Mouse (Mus musculus): Measurements from ENCODE around the gene Dhcr7. TPM values are rescaled to one million over a fixed set of nuclear protein-coding genes. Genes with fewer than 3 reads are reported as not detected.

Dhcr7 gene
- polyA plus RNA-seq (2015; fragmentation: Nextera tagmentation; extraction: Ambion mirVana): 71.7 and 83.4 TPM in 2 replicates

- under 1% methylated on average over 40 of the region's 40 CpGs for WGBS
- H3K4me1 ChIP-seq (ENCODE audit: control insufficient read depth, insufficient read depth, low read length): peaks cover 11% of the 10 kb centered on the region
- H3K4me3 ChIP-seq (ENCODE audit: low read depth, low read length): peak within 1 kb of the TSS; percentile 62
- peak; percentile 97 for ATAC-seq
- peak within 1 kb of the TSS; percentile 59 for H3K4me2 ChIP-seq (ENCODE audit: low read length)
- no peaks in the 10 kb centered on the region for H3K27me3 ChIP-seq (ENCODE audit: control insufficient read depth, insufficient read depth, low read depth, low read length)
- peaks cover 2% of the 10 kb centered on the region; the same call in 1 of the 2 replicates for H3K36me3 ChIP-seq (ENCODE audit: control insufficient read depth, insufficient read depth, low read length)
- peak within 1 kb of the TSS; percentile 63 for H3K9ac ChIP-seq (ENCODE audit: low read depth, low read length)
- H3K27ac ChIP-seq (ENCODE audit: low read length): peak within 1 kb of the TSS; percentile 84
- H3K9me3 ChIP-seq (replicated peaks; ENCODE audit: control insufficient read depth, low read length, poor library complexity, severe bottlenecking): no peaks in the 10 kb centered on the region
Observed at GRCm38 (mm10) chr7:143822375-143823265, at the start of gene Dhcr7, which contains the start of gene Nadsyn1. Gene Dhcr7, plus strand, starts transcription at chr7:143823145. Gene Nadsyn1, minus strand, starts transcription at chr7:143822849.

DNA sequence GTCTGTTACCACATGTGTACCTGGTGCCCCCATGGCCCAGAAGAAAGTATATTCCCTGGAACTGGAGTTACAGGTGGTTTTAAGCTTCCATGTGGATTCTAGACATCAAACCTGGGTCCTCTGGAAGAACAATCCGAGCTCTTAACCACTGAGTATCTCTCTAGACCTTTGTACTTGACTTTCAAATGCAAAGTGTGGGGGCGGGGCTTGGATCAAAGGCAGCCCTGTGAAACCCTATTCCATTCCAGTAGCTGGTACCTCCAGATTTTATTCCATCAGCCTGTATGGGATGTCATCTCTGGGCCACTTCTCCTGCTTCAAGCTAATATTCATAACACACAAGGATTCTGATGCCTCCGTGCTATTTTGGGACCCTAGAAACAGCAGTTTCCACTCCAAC is 46.8 kb upstream of the Dhcr7 start:
- H3K27me3 ChIP-seq (ENCODE audit: control insufficient read depth, insufficient read depth, low read depth, low read length): no peaks in the 10 kb centered on the region
- no peak overlapping the region for H3K4me2 ChIP-seq (ENCODE audit: low read length)
- no peak overlapping the region for H3K27ac ChIP-seq (ENCODE audit: low read length)
- H3K4me3 ChIP-seq (ENCODE audit: low read depth, low read length): no peak overlapping the region
- 0 out of 2 replicates have a peak, but pooled peaks cover 6% of the 10 kb centered on the region for H3K36me3 ChIP-seq (ENCODE audit: control insufficient read depth, insufficient read depth, low read length)
- H3K9me3 ChIP-seq (replicated peaks; ENCODE audit: control insufficient read depth, low read length, poor library complexity, severe bottlenecking): no peaks in the 10 kb centered on the region
- H3K4me1 ChIP-seq (ENCODE audit: control insufficient read depth, insufficient read depth, low read length): no peaks in the 10 kb centered on the region
- no peak overlapping the region for H3K9ac ChIP-seq (ENCODE audit: low read depth, low read length)
- no peak for ATAC-seq
- 34% methylated on average over 3 of the region's 3 CpGs for WGBS

GRCm38 (mm10) chr7:143777375-143777774 is 45.6 kb upstream of the Dhcr7 start:
- H3K9me3 ChIP-seq (replicated peaks; ENCODE audit: control insufficient read depth, low read length, poor library complexity, severe bottlenecking): no peaks in the 10 kb centered on the region
- no peak overlapping the region for H3K4me2 ChIP-seq (ENCODE audit: low read length)
- H3K4me1 ChIP-seq (ENCODE audit: control insufficient read depth, insufficient read depth, low read length): no peaks in the 10 kb centered on the region
- no peak overlapping the region for H3K9ac ChIP-seq (ENCODE audit: low read depth, low read length)
- H3K4me3 ChIP-seq (ENCODE audit: low read depth, low read length): no peak overlapping the region
- H3K36me3 ChIP-seq (ENCODE audit: control insufficient read depth, insufficient read depth, low read length): 0 out of 2 replicates have a peak, but pooled peaks cover 8% of the 10 kb centered on the region
- WGBS: 60% methylated on average over 2 of the region's 2 CpGs
- no peaks in the 10 kb centered on the region for H3K27me3 ChIP-seq (ENCODE audit: control insufficient read depth, insufficient read depth, low read depth, low read length)
- ATAC-seq: no peak
- H3K27ac ChIP-seq (ENCODE audit: low read length): no peak overlapping the region

- Histone ChIP-seq H3K9ac (ENCODE audit: low read depth, low read length) (peak overlapping the region; percentile 80), H3K9me3 (replicated peaks; ENCODE audit: control insufficient read depth, low read length, poor library complexity, severe bottlenecking) (no peaks in the 10 kb centered on the region), H3K4me2 (ENCODE audit: low read length) (peak overlapping the region; percentile 79), H3K4me3 (ENCODE audit: low read depth, low read length) (peak overlapping the region; percentile 61), H3K27me3 (ENCODE audit: control insufficient read depth, insufficient read depth, low read depth, low read length) (no peaks in the 10 kb centered on the region), H3K27ac (ENCODE audit: low read length) (peak overlapping the region; percentile 66), H3K36me3 (ENCODE audit: control insufficient read depth, insufficient read depth, low read length) (0 out of 2 replicates have a peak, but pooled peaks cover 7% of the 10 kb centered on the region), H3K4me1 (ENCODE audit: control insufficient read depth, insufficient read depth, low read length) (peaks cover 20% of the 10 kb centered on the region)
- ATAC-seq: peak; percentile 70
- 9% methylated on average over 6 of the region's 6 CpGs for WGBS
Observed at GRCm38 (mm10) chr7:143783378-143783995, 39.5 kb upstream of the Dhcr7 start.

DNA sequence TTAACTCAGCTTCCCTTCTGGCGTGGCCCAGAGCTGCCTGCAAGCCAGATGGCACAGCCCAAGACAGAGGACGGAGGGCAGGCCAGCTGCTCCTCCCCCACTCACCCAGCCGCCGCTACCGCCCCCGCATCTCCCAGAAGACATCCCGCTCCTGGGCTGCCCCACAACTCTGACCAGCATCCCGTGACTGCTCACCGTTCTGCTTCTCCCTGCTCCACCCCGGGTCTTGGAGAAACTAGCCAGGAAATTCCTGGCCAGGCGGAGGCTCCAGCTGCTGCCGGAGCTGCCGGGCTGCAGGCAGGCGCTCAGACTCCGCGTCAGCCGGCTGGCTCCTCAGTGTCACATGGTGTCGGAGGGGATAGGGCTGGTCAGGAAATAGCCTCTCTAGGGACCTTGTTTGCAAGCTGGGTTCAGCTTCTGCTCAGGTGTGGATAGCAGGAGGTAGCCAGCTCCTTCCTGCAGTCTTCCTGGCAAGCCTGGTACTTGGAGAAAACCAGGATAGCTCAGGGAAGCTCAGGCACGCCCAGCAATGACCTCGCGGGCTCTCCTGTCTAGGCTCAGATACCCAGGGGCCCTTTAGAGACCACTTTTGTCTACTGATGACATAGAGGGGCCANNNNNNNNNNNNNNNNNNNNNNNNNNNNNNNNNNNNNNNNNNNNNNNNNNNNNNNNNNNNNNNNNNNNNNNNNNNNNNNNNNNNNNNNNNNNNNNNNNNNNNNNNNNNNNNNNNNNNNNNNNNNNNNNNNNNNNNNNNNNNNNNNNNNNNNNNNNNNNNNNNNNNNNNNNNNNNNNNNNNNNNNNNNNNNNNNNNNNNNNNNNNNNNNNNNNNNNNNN is 38.7 kb upstream of the Dhcr7 start, which contains the start of gene Mrgpre:
Mrgpre (minus strand) TSS at position 505 of the 834 bp plus-strand sequence.
- H3K4me3 ChIP-seq (ENCODE audit: low read depth, low read length): peak within 1 kb of the TSS; percentile 61
- peaks cover 20% of the 10 kb centered on the region for H3K4me1 ChIP-seq (ENCODE audit: control insufficient read depth, insufficient read depth, low read length)
- peak within 1 kb of the TSS; percentile 80 for H3K9ac ChIP-seq (ENCODE audit: low read depth, low read length)
- 0 out of 2 replicates have a peak, but pooled peaks cover 3% of the 10 kb centered on the region for H3K36me3 ChIP-seq (ENCODE audit: control insufficient read depth, insufficient read depth, low read length)
- H3K4me2 ChIP-seq (ENCODE audit: low read length): peak within 1 kb of the TSS; percentile 79
- peak; percentile 92 for ATAC-seq
- no peaks in the 10 kb centered on the region for H3K27me3 ChIP-seq (ENCODE audit: control insufficient read depth, insufficient read depth, low read depth, low read length)
- H3K27ac ChIP-seq (ENCODE audit: low read length): peak within 1 kb of the TSS; percentile 66
- 2% methylated on average over 20 of the region's 21 CpGs for WGBS
- H3K9me3 ChIP-seq (replicated peaks; ENCODE audit: control insufficient read depth, low read length, poor library complexity, severe bottlenecking): no peaks in the 10 kb centered on the region

- H3K27ac ChIP-seq (ENCODE audit: low read length): no peak overlapping the region
- no peak overlapping the region for H3K4me3 ChIP-seq (ENCODE audit: low read depth, low read length)
- WGBS: 83% methylated on average over 6 of the region's 6 CpGs
- no peak overlapping the region for H3K9ac ChIP-seq (ENCODE audit: low read depth, low read length)
- ATAC-seq: no peak
- H3K36me3 ChIP-seq (ENCODE audit: control insufficient read depth, insufficient read depth, low read length): peaks cover 10% of the 10 kb centered on the region; the same call in 1 of the 2 replicates
- no peaks in the 10 kb centered on the region for H3K9me3 ChIP-seq (replicated peaks; ENCODE audit: control insufficient read depth, low read length, poor library complexity, severe bottlenecking)
- H3K4me2 ChIP-seq (ENCODE audit: low read length): no peak overlapping the region
- no peaks in the 10 kb centered on the region for H3K27me3 ChIP-seq (ENCODE audit: control insufficient read depth, insufficient read depth, low read depth, low read length)
- no peaks in the 10 kb centered on the region for H3K4me1 ChIP-seq (ENCODE audit: control insufficient read depth, insufficient read depth, low read length)
Observed at GRCm38 (mm10) chr7:143792336-143792985, 30.5 kb upstream of the Dhcr7 start.

DNA sequence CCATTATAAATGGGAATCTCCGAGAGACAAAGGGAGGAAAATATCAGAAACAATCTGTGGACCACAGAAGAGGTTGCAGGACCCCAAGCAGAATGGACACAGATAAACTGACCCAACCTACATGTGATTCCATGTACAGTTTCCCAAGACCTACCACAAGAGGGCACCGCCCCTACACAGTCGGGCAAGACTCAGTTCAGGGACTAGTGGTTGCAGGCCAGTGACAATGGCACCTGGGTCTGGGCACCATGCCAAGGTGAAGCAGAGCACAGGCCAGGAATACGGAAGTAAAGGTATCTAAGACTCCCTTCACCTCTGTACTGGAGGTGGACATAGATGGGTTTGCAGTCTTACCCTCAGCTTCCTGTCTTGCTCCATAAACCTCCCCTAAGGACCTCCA is 29.8 kb upstream of the Dhcr7 start:
- Histone ChIP-seq H3K27me3 (ENCODE audit: control insufficient read depth, insufficient read depth, low read depth, low read length) (no peaks in the 10 kb centered on the region), H3K4me2 (ENCODE audit: low read length) (no peak overlapping the region), H3K4me3 (ENCODE audit: low read depth, low read length) (no peak overlapping the region), H3K9ac (ENCODE audit: low read depth, low read length) (no peak overlapping the region), H3K36me3 (ENCODE audit: control insufficient read depth, insufficient read depth, low read length) (peaks cover 14% of the 10 kb centered on the region; the same call in 1 of the 2 replicates), H3K9me3 (replicated peaks; ENCODE audit: control insufficient read depth, low read length, poor library complexity, severe bottlenecking) (no peaks in the 10 kb centered on the region), H3K27ac (ENCODE audit: low read length) (no peak overlapping the region), H3K4me1 (ENCODE audit: control insufficient read depth, insufficient read depth, low read length) (no peaks in the 10 kb centered on the region)
- WGBS: 70% methylated on average over 4 of the region's 4 CpGs
- ATAC-seq: no peak

DNA sequence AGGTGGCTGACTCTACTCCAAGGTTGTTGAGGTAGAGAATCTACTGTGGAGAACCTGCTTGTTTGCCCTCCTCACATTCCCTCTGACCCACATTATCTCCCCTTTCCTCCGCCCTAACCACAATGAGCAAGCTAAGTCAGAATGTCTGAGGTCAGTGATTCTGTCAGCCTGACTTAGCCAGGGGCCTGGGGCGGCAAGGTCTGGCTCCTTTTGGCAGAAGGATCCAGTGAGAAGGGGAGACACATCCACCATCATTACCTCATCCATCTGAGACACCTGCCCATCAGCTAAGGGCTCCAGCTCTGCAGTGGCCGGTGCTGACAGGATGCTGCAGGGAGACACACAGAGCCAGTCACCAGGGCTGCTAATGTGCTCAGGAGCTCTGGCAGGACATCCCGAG is 24.2 kb upstream of the Dhcr7 start:
- Histone ChIP-seq H3K27ac (ENCODE audit: low read length) (no peak overlapping the region), H3K9me3 (replicated peaks; ENCODE audit: control insufficient read depth, low read length, poor library complexity, severe bottlenecking) (no peaks in the 10 kb centered on the region), H3K4me2 (ENCODE audit: low read length) (no peak overlapping the region), H3K36me3 (ENCODE audit: control insufficient read depth, insufficient read depth, low read length) (peaks cover 31% of the 10 kb centered on the region), H3K27me3 (ENCODE audit: control insufficient read depth, insufficient read depth, low read depth, low read length) (no peaks in the 10 kb centered on the region), H3K4me3 (ENCODE audit: low read depth, low read length) (no peak overlapping the region), H3K9ac (ENCODE audit: low read depth, low read length) (no peak overlapping the region), H3K4me1 (ENCODE audit: control insufficient read depth, insufficient read depth, low read length) (no peaks in the 10 kb centered on the region)
- ATAC-seq: no peak
- WGBS: 93% methylated on average over 4 of the region's 4 CpGs
